7 mouse cellular contexts compared by ENCODE assay signal in genomic region chr11:113648152-113648551, GRCm38 (mm10). TPM values are rescaled to one million over a fixed set of nuclear protein-coding genes. Genes with fewer than 3 reads are reported as not detected.
DNase-seq lines count a peak whose midpoint lies in the region; ATAC-seq and TF ChIP-seq lines count a peak whose summit lies in the region.

No protein-coding gene starts in this region.

- H3K27ac ChIP-seq in hindbrain, postnatal 0 days = no peak overlapping the region
- no peak overlapping the region for H3K27ac ChIP-seq in midbrain, embryonic 12.5 days (replicated peaks)
- H3K27ac ChIP-seq in spleen, adult 2 months (ENCODE audit: insufficient read depth, low read length) = no peak overlapping the region

- peaks cover 12% of the 10 kb centered on the region for H3K36me3 ChIP-seq in hindbrain, postnatal 0 days (ENCODE audit: insufficient read depth, low read length)
- peaks cover 16% of the 10 kb centered on the region for H3K36me3 ChIP-seq in midbrain, embryonic 12.5 days
- peaks cover 14% of the 10 kb centered on the region for H3K36me3 ChIP-seq in spleen, adult 2 months (ENCODE audit: control insufficient read depth, insufficient read depth, low read length)

- H3K4me3 ChIP-seq in hindbrain, postnatal 0 days (ENCODE audit: low read length) = no peak overlapping the region
- H3K4me3 ChIP-seq in midbrain, embryonic 12.5 days = no peak overlapping the region
- H3K4me3 ChIP-seq in spleen, adult 2 months (ENCODE audit: extremely low read depth, insufficient read depth, insufficient read length) = no peak overlapping the region

- peak; percentile 98 for TF ChIP-seq CTCF in hindbrain, postnatal 0 days (IDR thresholded peaks at IDR 0.05; ENCODE audit: low read depth)
- TF ChIP-seq CTCF in spleen, adult 2 months (IDR thresholded peaks at IDR 0.05; ENCODE audit: extremely low read depth, insufficient read depth, insufficient read length, insufficient replicate concordance) = peak; percentile 99

- 4% methylated on average over 15 of the region's 15 CpGs for WGBS in hindbrain, postnatal 0 days
- 2% methylated on average over 15 of the region's 15 CpGs for whole genome bisulfite sequencing in midbrain, embryonic 12.5 days
- WGBS in spleen, adult 2 months = 3% methylated on average over 15 of the region's 15 CpGs

- intact Hi-C loops in left cerebral cortex, postnatal 25 days (cut with DNase I) = loop anchor here (1.0 to 2.0 kb wide), 2 partner anchors 35 to 163 kb away; no protein-coding TSS in a partner anchor

- H3K9me3 ChIP-seq in hindbrain, postnatal 0 days (ENCODE audit: low read length) = no peaks in the 10 kb centered on the region
- H3K9me3 ChIP-seq in midbrain, embryonic 12.5 days = no peaks in the 10 kb centered on the region

- H3K4me2 ChIP-seq in hindbrain, postnatal 0 days (ENCODE audit: low read depth, low read length) = 0 out of 2 replicates have a peak overlapping the region, but pooled peaks have one; percentile 13
- H3K4me2 ChIP-seq in midbrain, embryonic 12.5 days (replicated peaks) = peak overlapping the region; percentile 73

- no peaks in the 10 kb centered on the region for H3K27me3 ChIP-seq in hindbrain, postnatal 0 days (ENCODE audit: insufficient read depth, low read length)
- H3K27me3 ChIP-seq in midbrain, embryonic 12.5 days = peaks cover 23% of the 10 kb centered on the region
- no peaks in the 10 kb centered on the region for H3K27me3 ChIP-seq in spleen, adult 2 months (ENCODE audit: control insufficient read depth, insufficient read depth, low read length)

- no peak overlapping the region for H3K9ac ChIP-seq in hindbrain, postnatal 0 days (replicated peaks; ENCODE audit: low read length)
- no peak overlapping the region for H3K9ac ChIP-seq in midbrain, embryonic 12.5 days (replicated peaks)

- H3K4me1 ChIP-seq in hindbrain, postnatal 0 days (ENCODE audit: insufficient read depth, low read length) = peaks cover 9% of the 10 kb centered on the region; the same call in 1 of the 2 replicates
- H3K4me1 ChIP-seq in midbrain, embryonic 12.5 days = peaks cover 33% of the 10 kb centered on the region
- H3K4me1 ChIP-seq in spleen, adult 2 months (ENCODE audit: control insufficient read depth, insufficient read depth, insufficient read length) = peaks cover 7% of the 10 kb centered on the region; the same call in 1 of the 2 replicates

- peak; percentile 80 for DNase-seq in WW6 (ENCODE audit: low read depth, low spot score)
- DNase-seq in cerebellum, adult 9-10 months = peak; percentile 84
- DNase-seq in frontal cortex, postnatal 36 days (ENCODE audit: low spot score in 2 of 2) = peak; percentile 81 to 82
- DNase-seq in hindbrain, postnatal 0 days (ENCODE audit: low spot score) = peak; percentile 89
- DNase-seq in left cerebral cortex, postnatal 25 days (ENCODE audit: low spot score in 2 of 2) = peak; percentile 73 to 79
- peak; percentile 53 to 82 for DNase-seq in spleen, adult 2 months (ENCODE audit: low read depth in 1 of 2, low spot score in 2 of 2)

- ATAC-seq in hindbrain, postnatal 0 days = no peak
- ATAC-seq in midbrain, embryonic 12.5 days (ENCODE audit: low FRiP score, low read depth) = no peak

- TF ChIP-seq POLR2A in spleen, adult 2 months (IDR thresholded peaks at IDR 0.05; ENCODE audit: low read depth, low read length) = no peak

RNA-seq across cellular contexts. Expression of gene Cog1, which starts 0.8 kb away (rescaled TPM):
- 59.9 and 63.8 TPM in 2 replicates for total RNA-seq in hindbrain, postnatal 0 days (2014; rRNA removed)
- 30.6 and 31.3 TPM in 2 replicates for polyA plus RNA-seq in hindbrain, postnatal 0 days (2015; fragmentation: Nextera tagmentation; extraction: Ambion mirVana)
- total RNA-seq in left cerebral cortex, postnatal 25 days (2021) = 10 to 100 TPM; 43.7 to 44.0 TPM
- 36.8 and 39.6 TPM in 2 replicates for polyA plus RNA-seq in midbrain, embryonic 12.5 days (2016; fragmentation: Nextera tagmentation; extraction: Ambion mirVana)
- polyA plus RNA-seq in spleen, adult 2 months (2012; rRNA removed) = 33.7 and 40.6 TPM in 2 replicates

RNA-seq across cellular contexts. Expression of gene Slc39a11, which starts 1.7 kb away (rescaled TPM):
- total RNA-seq in hindbrain, postnatal 0 days (2014; rRNA removed) = 63.3 and 67.9 TPM in 2 replicates
- polyA plus RNA-seq in hindbrain, postnatal 0 days (2015; fragmentation: Nextera tagmentation; extraction: Ambion mirVana) = 35.0 and 35.6 TPM in 2 replicates
- total RNA-seq in left cerebral cortex, postnatal 25 days (2021) = 10 to 100 TPM; 11.4 to 13.9 TPM
- 23.0 and 26.1 TPM in 2 replicates for polyA plus RNA-seq in midbrain, embryonic 12.5 days (2016; fragmentation: Nextera tagmentation; extraction: Ambion mirVana)
- 11.6 and 13.6 TPM in 2 replicates for polyA plus RNA-seq in spleen, adult 2 months (2012; rRNA removed)

RNA-seq across cellular contexts. Expression of gene Sstr2, which starts 29.0 kb away (rescaled TPM):
- total RNA-seq in hindbrain, postnatal 0 days (2014; rRNA removed) = 58.9 and 94.0 TPM in 2 replicates
- 32.4 and 37.6 TPM in 2 replicates for polyA plus RNA-seq in hindbrain, postnatal 0 days (2015; fragmentation: Nextera tagmentation; extraction: Ambion mirVana)
- total RNA-seq in left cerebral cortex, postnatal 25 days (2021) = 10 to 100 TPM; 30.1 to 34.4 TPM
- 11.8 and 13.0 TPM in 2 replicates for polyA plus RNA-seq in midbrain, embryonic 12.5 days (2016; fragmentation: Nextera tagmentation; extraction: Ambion mirVana)
- 0.19 and 0.25 TPM in 2 replicates for polyA plus RNA-seq in spleen, adult 2 months (2012; rRNA removed)

RNA-seq across cellular contexts. Expression of gene Fam104a, which starts 35.8 kb away (rescaled TPM):
- 29.5 and 36.8 TPM in 2 replicates for total RNA-seq in hindbrain, postnatal 0 days (2014; rRNA removed)
- polyA plus RNA-seq in hindbrain, postnatal 0 days (2015; fragmentation: Nextera tagmentation; extraction: Ambion mirVana) = 50.6 and 51.5 TPM in 2 replicates
- 10 to 100 TPM; 27.9 to 28.2 TPM for total RNA-seq in left cerebral cortex, postnatal 25 days (2021)
- 49.5 and 50.5 TPM in 2 replicates for polyA plus RNA-seq in midbrain, embryonic 12.5 days (2016; fragmentation: Nextera tagmentation; extraction: Ambion mirVana)
- polyA plus RNA-seq in spleen, adult 2 months (2012; rRNA removed) = 20.1 and 28.4 TPM in 2 replicates

RNA-seq across cellular contexts. Expression of gene D11Wsu47e, which starts 36.1 kb away (rescaled TPM):
- total RNA-seq in hindbrain, postnatal 0 days (2014; rRNA removed) = 17.7 and 32.4 TPM in 2 replicates
- polyA plus RNA-seq in hindbrain, postnatal 0 days (2015; fragmentation: Nextera tagmentation; extraction: Ambion mirVana) = 19.7 and 22.5 TPM in 2 replicates
- total RNA-seq in left cerebral cortex, postnatal 25 days (2021) = 10 to 100 TPM; 12.6 to 13.5 TPM
- polyA plus RNA-seq in midbrain, embryonic 12.5 days (2016; fragmentation: Nextera tagmentation; extraction: Ambion mirVana) = 24.3 and 26.2 TPM in 2 replicates
- 6.9 and 7.4 TPM in 2 replicates for polyA plus RNA-seq in spleen, adult 2 months (2012; rRNA removed)

Comparison
In these comparisons a context has a peak if more than half of its experiments do, and no peak if none do; other contexts are left out.
1. RNA of gene Sstr2, which starts 29.0 kb away (polyA plus RNA-seq): 32.4 to 37.6 TPM in hindbrain, postnatal 0 days and 11.8 to 13.0 TPM in midbrain, embryonic 12.5 days; 0.19 to 0.25 TPM in spleen, adult 2 months; every median in the first group is over 10 times any median in the second.
2. Peak in every context shown above with its lines, with median percentiles within 50 percentile points of each other: DNase-seq.